Mouse (Mus musculus) G1E (cell line): Measurements from ENCODE around the gene Cspg5.

Experiments used
- CTCF ChIP-seq: IDR thresholded peaks from 2 replicates; pipeline ENCODE4 v1.5.1; 2012; ENCODE audit warnings: low read depth, low read length, inconsistent platforms, mixed read lengths
- GATA1 ChIP-seq: IDR thresholded peaks from 2 replicates; pipeline ENCODE4 v1.6.1; 2012; ENCODE audit warnings: borderline replicate concordance, low read length, inconsistent platforms, mixed read lengths
- TAL1 ChIP-seq: conservative IDR thresholded peaks from 2 replicates; pipeline ENCODE4 v1.6.1; 2012; ENCODE audit warnings: low read depth, low read length, inconsistent platforms, mixed read lengths

- TF ChIP-seq CTCF (no peak), TAL1 (no peak), GATA1 (no peak)
Observed at GRCm38 (mm10) chr9:110293873-110294415, 50.4 kb downstream of the Cspg5 start.
